Mouse (Mus musculus) testis, adult 2 months (tissue): ENCODE results near the gene Rec8.

Experiments used
- CTCF ChIP-seq: fragments of 200-500 bp; IDR thresholded peaks from 2 replicates; pipeline ENCODE4 v1.5.1; 2012; ENCODE audit warnings: low read depth, mild to moderate bottlenecking, inconsistent platforms, low read length, moderate library complexity; ENCODE audit not compliant: control insufficient read depth, insufficient read depth, insufficient replicate concordance
- POLR2A ChIP-seq: fragments of 200-500 bp; IDR thresholded peaks from 2 replicates; pipeline ENCODE4 v1.6.1; 2012; ENCODE audit warnings: low read depth, mild to moderate bottlenecking, inconsistent platforms, low read length, moderate library complexity; ENCODE audit not compliant: control insufficient read depth

DNA sequence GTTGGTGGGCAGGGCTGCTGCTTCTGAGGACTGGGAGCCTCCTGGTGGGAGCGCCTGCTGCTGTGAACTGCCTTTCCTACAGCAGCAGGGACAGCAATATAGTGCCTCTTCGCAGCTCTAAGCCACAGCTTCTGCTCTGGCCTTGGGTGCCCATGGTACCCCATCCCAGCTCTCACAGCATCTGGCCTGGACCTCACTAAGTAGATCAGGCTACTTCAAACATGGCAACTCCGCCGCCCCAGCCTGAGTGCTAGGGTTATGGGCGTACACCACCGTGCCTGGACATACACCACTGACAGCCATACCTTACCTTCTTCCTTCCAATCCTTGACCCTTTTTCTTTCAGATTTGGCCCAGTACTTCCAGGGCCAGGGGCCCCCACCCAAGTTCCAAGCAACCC is 9.5 kb upstream of the Rec8 start:
- TF ChIP-seq POLR2A = no peak
- no peak for TF ChIP-seq CTCF
